Mouse (Mus musculus) heart, postnatal 4 days (tissue): ENCODE results near the gene Ing4. TPM values are rescaled to one million over a fixed set of nuclear protein-coding genes. Genes with fewer than 3 reads are reported as not detected.
"Not testable (repeated sequence)": the region's sequence is repeated elsewhere in the genome, so short reads cannot be mapped to it uniquely, and the experiment has no call there.

Experiments
- DNase-seq: peaks from one replicate; pipeline ENCODE4 v3.0.0; 2021
- total RNA-seq, 2 experiments: library from RNA; stranded (reverse); gene quantifications; 2 replicates each; pipeline ENCODE4 v1.2.3; 2021

The Ing4 gene
- total RNA-seq, 2 experiments from 2014 or later: 40.8 to 43.6 TPM

DNA sequence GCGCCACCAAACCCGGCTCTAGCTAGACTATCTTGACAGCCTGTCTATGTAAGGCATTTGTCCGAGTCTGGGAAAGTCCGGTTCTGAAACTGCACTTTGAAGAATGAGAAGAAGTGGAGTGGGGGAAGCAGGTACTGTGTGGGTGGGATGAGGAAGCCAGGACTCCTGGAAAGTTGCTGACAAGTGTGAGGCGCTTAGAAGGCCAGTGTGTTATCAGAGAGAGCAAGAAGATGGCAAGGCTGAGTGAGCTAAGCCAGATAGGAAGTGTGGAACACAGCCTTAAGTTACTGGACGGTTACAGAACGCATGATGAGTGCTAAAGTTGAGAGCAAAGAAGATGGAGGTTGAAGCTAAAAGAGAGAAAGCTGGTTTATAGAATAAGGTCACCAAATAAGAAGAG lies 2.5 kb downstream of the Ing4 start:
- DNase-seq: no peak

DNA sequence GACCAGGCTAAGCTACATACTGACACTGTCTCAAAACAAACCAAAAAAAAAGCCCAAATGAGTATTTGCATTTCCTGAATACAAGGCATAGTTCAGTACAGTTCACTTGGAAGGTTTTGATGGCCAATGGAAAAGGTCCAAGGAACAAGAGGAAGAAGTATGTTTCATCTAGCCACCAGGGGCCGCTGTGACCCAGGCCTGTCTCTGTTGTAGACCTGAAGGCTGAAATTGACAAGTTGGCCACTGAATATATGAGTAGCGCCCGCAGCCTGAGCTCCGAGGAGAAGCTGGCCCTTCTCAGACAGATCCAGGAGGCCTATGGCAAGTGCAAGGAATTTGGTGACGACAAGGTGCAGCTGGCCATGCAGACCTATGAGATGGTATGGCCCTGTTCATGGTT lies 7.1 kb downstream of the Ing4 start:
- DNase-seq: peak; percentile 90

DNA sequence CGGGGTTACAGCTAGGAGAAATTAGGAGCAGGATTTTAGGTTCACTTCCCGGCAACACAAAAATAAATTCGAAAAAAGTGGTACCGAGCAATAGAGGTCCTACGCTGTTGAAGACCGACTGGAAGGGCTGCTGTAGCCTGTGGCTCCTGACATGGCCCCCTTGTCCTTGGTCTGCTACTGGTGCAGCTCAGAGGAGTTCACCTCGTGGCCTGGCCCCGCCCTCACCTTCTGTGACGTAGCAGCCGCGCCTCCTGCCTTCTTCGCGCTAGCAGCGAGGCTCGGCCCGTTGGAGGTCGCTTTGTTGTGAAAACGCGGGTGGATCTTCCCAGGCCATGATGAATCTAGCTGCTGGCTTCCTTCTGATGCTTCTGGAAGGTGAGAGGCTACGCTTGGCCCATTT lies 10.1 kb downstream of the Ing4 start, which contains the start of gene Acrbp:
Gene Acrbp (plus strand): TSS at position 12 of the 400 bp plus-strand sequence.
- DNase-seq: no peak

DNA sequence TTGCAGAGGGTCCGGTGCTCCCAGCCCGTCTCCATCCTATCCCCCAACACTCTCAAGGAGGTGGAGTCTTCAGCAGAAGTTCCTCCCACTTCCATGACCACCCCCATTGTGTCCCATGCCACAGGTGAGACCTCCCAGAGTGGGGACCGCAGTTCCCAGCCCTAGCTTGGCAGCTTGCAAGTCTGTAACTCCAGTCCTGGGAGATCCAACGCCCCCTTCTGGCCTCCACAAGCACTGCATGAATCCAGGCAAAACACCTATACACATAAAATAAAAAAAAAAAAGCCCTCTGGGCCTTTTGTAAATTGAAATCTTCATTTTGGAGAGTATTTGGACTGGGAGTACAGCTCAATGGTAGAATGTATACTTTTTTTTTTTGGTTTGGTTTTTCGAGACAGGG lies 11.7 kb downstream of the Ing4 start:
- no peak for DNase-seq

DNA sequence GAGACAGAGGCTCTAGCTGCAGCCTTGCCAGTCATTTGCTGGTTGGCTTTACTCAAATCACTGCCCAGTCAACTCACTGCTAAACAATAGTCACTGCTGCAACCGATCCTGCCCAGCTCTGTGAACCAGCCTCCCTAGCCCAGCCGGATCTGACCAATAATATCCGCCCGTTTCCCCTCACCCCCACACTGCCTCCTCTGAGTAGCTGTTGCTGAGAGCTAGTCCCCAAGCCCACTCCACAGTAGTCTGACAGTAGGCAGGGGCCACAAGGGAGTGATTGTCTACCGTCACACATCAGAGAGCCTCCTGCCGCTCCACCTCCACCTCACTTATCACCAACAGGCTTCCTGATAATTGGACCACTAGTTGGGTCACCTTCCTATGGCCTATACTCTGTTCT lies 21.9 kb downstream of the Ing4 start:
- DNase-seq: no peak

DNA sequence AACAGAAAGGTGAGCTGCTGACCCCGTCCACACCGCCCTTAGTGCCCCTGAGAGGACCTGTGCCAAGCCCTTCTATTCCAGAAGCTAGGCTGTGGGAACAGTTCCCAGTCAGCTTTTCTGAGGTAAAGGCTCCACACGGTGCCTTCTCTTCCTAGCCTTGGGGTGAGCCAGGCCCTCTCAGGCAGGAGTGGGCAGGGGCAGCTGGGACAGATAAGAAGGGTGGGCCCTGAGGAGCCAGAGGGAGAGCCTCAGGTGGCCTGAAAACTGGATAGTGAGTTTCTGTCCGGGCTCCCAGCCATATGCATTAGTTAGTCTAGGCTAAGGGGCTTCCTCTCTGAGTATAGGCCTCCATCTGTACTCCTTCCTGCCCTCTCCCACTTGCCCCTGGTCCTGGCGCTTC lies 23.0 kb downstream of the Ing4 start:
- no peak for DNase-seq

DNA sequence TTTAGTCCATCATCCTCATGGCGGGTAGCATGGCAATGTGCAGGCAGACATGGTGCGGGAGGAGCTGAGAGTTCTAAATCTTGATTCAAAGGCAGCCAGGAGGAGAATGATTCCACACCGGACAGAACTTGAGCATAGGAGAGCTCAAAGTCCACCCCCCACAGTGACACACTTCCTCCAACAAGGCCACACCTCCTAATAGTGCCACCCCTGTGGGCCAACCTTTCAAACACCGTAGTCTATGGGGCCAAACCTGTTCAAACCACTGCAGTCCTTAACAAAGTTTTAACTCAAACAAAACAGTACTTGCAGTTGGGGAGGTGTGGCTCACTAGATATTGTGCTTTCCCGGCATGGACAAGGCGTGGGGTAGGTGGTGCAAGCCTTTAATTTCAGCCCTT lies 24.3 kb downstream of the Ing4 start:
- no peak for DNase-seq

DNA sequence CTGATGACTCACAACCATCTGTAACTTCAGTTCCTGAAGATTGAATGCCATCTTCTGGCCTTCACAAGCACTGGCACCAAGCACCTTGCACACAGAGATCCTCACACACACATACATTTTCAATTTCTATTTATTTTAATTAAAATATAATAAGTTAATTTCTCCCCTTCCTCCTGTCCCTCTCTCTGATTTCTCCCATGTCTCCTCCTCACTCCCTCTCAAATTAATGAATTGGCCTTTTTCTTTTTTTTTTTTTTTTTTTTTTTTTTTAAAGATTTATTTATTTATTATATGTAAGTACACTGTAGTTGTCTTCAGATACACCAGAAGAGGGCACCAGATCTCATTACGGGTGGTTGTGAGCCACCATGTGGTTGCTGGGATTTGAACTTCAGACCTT lies 25.7 kb downstream of the Ing4 start:
- DNase-seq: not testable (repeated sequence)

DNA sequence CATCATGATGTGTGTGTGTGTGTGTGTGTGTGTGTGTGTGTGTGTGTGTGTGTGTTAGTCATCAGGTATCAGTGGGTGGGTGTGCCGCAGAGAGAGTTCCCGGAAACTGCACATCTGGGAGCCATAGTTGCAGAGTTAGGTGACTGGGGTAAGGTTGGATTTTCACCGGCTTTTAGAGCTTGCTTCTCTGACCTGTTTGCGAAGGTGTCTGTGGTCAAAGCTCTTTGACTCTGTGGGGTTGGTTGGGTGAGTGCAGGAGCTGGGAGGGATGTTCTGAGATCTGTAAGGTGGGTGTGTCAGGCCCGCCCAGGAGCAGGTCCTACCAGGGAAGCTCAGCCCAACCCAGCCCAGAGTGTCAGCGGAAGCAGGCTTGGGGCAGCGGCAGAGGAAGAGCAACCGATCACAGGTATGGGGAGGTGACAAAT lies 28.0 kb downstream of the Ing4 start, which contains the start of gene Lpar5:
Gene Lpar5 (plus strand): TSS at position 350 of the 425 bp plus-strand sequence.
- DNase-seq: no peak

DNA sequence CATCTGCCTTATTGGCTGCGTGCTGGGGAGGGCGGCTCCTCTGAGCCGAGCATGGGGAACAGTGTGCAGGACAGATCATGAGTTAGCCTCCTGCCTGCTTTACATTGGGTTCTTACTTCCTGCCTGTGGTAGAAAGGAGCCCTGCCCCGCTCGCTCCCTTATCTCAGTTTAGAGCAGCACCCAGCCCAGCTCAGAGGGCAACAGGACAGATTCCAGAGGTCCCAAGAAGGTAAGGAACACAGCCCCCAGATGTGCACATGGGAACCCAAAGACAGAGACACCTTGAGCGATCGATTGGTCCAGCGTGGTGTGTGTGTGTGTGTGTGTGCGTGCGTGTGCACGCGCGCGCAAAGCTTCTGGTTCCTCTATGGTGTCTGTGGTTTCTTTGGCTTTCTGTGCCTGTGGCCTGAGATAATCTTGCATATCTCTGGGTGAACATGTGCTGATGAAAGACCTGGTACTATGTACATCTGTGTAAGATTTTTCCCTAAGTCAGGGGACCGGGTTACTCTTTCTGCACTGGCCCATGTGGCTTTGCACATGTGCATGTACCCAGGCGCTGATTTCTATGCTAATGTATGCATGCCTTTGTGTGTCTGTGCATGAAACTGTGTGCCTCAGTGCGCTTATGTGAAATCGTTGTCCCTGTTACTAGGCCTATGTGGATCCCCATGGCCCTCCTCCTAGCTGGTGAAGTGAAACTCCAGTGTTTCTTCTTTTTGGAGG lies 31.8 kb downstream of the Ing4 start:
- DNase-seq: no peak

DNA sequence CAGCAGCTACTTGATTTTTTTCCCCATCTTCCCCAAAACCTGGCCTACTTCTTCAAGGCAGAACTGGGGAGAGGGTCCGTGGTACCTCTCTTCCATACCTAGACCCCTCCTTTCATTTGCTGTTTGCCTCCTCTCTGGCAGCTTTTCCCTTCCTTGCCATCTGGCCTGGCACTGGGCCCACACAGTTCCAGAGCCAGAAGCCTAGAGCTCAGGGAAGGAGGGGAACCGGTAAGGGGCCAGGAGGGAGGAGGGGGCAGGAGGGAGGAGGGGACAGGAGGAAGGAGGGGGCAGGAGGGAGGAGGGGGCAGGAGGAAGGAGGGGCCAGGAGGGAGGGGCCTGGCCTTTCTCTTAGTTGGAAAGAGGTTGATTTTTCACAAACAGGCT lies 32.3 kb downstream of the Ing4 start:
- peak; percentile 57 for DNase-seq

DNA sequence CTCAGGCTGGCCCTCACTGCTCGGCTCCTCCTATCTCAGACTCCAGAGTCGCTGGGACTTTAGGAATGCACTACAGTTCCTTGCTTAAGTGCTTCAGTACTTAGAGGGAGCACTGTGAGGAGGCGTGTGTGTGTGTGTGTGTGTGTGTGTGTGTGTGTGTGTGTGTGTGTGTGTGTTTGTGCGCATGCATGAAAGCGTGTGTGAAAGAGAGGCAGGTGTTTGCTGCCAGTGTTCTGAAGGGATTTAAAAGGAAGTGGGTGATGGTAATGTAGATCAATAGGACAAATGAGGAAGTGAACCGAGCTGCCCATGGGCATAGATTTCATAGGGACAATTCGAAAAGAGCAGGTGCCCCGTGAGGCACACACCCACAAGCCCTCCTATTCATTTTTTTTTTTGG lies 34.3 kb downstream of the Ing4 start:
- DNase-seq: no peak

DNA sequence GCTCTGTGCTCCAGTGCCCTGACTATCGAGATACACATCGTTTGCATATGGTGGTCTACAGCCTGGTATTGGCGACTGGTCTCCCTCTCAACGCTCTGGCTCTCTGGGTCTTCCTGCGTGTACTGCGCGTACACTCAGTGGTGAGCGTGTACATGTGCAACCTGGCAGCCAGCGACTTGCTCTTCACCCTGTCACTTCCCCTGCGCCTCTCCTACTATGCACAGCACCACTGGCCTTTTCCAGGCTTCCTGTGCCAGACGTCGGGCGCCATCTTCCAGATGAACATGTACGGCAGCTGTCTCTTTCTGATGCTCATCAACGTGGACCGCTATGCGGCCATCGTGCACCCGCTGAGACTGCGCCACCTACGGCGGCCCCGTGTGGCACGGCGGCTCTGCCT lies 41.8 kb downstream of the Ing4 start:
- DNase-seq: no peak

DNA sequence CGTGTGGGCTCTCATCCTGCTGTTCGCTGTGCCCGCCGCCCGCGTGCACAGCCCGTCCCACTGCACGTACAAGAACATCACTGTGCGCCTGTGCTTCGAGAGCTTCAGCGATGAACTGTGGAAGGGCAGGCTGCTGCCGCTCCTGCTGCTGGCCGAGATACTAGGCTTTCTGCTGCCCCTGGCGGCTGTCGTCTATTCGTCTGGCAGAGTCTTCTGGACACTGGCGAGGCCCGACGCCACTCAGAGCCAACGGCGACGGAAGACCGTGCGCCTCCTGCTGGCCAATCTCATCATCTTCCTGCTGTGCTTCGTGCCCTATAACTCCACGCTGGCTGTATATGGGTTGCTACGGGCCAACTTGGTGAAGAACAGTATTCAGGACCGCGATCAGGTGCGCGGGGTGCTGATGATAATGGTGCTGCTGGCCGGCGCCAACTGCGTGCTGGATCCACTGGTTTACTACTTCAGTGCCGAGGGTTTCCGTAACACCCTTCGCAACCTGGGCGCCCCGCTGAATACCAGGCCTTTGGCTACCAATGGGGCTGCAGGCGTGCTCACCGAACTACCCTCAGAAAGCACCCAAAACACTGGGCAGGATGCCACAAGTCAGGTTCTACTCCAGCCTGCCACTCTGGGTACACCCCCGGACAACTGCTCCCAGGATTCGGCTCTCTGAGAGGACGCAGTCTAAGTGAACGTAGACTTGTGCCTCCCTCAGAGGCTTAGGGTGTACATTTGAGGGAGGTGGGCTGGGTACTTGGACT lies 42.4 kb downstream of the Ing4 start:
- DNase-seq: peak; percentile 95

DNA sequence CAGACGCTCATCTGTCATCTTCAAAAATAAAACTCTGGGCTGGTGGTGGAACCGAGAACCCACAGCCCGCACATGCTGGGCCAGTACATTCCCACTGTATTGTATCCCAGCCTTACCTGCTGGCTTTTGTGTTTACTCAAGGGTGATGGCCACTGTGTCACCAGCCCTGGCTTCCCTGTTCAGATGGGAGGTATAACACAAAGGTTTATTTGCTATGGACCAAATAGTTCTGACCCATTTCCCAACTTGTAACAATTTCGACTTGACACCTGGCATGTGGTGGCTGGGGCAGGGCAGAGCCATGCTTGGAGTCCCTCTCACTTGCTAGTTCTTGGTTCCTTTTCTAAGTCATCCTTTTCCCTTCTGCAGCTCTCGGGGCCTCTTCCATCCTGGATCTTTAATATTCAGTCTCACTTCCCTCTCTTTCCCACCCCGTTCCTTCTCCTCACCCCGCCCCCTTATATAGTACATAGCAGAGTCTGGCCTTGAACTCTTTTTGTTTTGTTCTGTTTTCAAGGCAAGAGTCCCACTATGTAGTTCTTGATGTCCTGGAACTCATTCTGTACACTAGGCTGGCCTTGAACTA lies 43.3 kb downstream of the Ing4 start:
- no peak for DNase-seq

DNA sequence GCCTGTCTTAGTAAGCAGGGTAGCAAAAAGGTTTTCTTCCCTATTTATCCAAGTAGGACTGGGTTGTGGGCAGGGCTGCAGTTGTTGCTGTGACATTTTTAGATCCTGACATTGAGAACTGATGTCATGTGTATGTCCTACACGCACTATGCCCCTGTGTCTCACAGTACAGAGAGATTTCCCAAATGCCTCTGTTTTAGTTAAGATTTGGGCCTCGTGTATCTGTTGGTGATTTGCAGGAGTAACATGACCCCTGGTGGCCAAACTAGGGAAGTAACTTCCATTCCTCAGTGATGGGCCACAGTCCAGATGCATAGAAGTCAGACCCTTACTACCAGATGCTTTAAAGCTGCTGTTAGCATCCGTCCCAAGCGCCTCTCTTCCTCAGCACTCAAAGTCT lies 44.9 kb downstream of the Ing4 start:
- peak; percentile 75 for DNase-seq

DNA sequence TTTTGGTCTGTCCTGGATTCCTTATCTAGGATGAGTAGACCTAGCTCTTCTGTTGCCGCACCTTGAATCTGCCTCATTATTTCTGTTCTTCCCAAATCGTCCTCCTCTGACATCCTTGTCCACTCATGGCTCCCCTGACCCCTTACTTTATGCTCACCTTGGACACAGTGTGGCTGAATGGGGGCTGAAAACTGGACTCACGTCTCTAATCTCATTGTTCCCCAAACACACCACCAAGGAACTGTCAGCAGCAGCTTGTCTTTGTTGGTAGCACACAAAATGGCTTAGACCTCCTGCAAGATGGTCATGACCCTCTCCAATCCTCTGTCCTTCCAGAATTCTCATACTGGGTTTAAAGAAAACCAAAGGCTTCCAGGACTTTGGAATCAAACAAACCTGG lies 48.4 kb downstream of the Ing4 start:
- DNase-seq: no peak

DNA sequence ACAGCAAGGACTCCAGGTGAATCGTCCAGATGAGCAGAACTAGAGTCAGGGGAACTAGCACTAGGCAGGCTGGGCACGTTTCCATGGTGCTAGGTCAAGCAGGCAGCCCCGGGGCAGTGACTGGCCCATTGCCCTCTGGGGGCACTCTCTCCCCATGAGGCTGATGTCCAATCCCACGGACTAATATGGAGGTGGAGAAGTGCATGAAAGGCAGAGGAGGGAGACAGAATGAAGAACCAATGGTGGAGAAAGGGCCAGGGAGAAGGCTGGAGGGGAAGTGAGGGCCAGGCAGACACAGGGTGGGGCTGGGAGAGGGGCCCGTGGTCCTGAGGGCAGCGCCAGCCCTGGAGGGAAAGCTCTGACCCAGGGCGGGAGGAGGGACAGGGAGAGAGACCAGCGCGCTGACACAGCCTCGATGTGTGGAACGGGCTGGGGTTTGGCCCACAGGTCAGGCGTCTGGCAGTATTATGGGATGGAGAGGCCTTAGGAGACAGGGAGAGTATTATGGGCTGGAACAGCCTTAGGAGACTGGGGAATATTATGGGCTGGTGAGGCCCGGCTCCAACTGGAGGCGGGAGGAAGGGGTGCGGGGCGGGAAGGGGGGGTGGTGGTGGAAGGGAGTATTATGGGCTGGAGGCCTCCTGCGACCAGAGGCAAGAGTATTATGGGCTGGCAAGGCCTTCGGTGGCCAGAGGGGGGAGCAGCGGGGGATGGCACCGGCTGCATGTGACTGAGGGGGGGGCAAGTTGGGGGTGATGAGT lies 49.2 kb downstream of the Ing4 start:
- DNase-seq: peak; percentile 80

DNA sequence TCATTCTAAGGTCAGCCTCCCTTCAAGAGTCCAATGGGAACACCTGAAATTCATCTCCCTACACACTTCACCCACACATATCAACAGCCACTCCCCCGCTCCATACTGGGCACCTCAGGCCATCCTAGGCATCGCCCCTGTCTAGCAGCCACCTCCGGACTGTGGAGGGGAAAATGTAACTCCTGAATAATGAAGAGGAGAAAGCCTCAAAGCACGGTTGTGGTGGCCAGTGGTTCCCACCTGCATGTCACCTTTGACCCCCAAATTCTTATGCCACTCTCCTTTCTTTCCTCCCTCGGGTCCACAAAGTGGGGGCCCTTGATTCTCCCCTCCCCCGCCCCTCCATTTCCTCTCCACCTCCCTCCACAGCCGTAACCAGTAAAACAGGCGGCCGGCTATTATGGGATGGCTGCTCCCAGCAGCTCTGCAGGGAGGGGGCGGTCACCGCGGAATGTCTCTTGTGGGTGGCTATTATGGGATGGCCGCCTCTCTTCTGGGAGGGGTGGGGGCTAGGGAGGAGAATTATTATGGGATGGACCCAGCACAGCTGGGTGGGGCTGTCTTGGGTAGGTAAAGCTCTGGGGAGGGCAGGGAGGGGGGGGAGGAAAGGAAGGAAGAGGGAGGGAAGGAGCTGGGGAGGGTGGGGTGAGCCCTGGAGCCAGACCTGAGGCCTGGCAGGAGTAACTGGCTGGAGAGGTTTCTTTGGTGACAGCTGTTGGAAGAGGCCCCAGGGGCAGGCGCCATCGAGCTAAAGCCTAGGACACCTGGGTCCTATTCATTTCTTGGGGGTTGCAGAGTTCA lies 50.2 kb downstream of the Ing4 start:
- peak; percentile 79 for DNase-seq

DNA sequence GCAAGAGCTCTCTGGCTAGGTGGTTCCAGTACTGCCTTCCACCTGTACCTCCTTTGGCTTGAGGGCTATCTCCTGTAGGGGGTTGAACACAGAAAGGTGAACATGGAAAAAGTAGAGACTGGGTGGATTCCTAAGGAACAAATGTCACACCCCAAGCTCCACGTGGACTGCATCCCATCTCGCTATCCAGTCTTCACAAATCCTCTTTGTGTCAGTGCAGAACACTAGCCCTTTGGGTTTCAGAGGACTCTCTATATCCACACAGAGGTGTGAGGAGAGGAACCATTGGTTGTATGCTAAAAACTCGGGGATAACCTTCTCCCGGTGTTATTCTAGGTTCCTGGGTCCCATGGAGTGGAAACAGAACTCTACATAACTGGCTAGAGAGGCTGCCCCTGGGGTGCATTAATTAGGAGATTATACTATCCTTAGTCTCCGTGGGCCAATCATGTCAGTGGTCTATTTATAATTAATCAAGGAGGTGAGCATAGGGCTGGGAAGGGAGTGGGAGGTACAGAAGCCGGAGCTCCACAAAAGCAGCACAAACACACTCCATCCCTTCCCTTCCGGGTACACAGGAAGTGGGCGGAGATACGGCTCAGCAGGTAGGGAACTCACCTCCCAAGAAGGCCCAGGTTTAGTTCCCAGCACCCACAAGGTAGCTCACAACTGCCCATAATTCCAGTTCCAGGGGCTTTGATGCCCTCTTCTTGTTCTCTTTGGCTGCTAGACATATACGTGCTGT lies 51.0 kb downstream of the Ing4 start:
- DNase-seq: no peak

DNA sequence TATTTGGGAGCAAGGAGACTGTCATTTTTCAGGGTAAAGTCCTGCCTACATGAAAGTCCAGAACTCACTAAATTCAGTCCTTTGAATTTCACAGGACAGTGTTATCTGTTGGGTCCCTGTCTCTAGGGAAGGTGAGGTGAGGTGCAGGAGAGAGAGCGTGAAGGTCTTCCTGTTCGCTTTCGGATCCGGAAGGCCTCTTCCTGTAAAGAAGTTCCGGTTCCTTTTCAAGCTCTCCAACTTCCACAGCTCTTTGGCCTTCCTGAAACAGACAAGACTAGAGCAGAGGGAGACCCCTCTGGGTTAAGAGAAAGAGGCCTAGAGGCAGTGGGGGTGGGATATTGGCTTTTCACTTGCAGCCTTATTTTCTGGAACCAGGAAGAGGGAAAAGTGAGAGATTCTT lies 52.8 kb downstream of the Ing4 start:
- DNase-seq: no peak
